ENCODE assay signal across 8 mouse cellular contexts in the genomic region with DNA sequence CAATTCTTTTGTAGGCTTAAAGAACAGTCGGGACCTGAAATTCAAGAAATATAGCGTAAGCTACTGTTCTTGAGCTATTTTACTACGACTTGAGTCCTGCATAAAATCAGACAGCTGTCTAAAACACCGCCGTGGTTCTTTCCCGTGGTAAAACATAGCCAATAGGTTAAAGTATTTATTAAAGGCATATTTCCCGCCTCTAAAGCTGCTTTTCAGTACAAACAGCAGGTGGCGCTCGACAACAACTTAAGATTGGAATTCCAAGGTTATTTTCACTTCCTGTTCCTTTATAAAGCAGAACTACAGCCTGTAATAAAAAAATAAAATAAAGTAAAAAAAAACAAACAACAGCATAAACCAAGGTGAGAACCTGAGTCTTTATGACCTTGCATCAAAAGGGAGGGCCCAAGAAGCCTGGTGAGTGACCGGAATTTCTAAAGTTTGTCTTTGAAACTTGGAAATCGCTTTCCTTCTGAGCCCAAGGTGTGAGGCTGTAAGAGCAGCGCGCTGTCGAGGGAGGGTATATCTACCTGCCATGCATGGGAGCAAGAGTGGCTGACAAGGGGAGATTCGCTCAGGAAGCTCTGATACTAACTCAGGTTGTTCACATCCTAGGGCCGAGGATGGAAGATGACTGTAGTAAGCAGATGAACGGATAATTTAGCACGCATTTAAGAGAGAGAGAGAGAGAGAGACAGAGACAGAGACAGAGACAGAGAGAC. TPM values are rescaled to one million over a fixed set of nuclear protein-coding genes. Genes with fewer than 3 reads are reported as not detected.
DNase-seq lines count a peak whose midpoint lies in the region; ATAC-seq and TF ChIP-seq lines count a peak whose summit lies in the region.

No protein-coding gene starts in this region.

- H3K27me3 ChIP-seq in heart, embryonic 16.5 days (ENCODE audit: control insufficient read depth, insufficient read depth, low read length): no peaks in the 10 kb centered on the region
- no peaks in the 10 kb centered on the region for H3K27me3 ChIP-seq in liver, embryonic 13.5 days

- no peaks in the 10 kb centered on the region for H3K36me3 ChIP-seq in heart, embryonic 16.5 days (ENCODE audit: control insufficient read depth, insufficient read depth)
- no peaks in the 10 kb centered on the region for H3K36me3 ChIP-seq in liver, embryonic 13.5 days

- peak; percentile 63 for DNase-seq in CD4-positive helper T cell, adult 2 months (ENCODE audit: low read depth, low spot score)
- peak; percentile 89 for DNase-seq in brain, embryonic 14.5 days (ENCODE audit: low read depth)
- DNase-seq in fibroblast of lung, adult 2 months (ENCODE audit: low read depth): peak; percentile 27
- DNase-seq in kidney, postnatal 10 days: peak; percentile 85
- DNase-seq in liver, embryonic 13.5 days: peak; percentile 32
- DNase-seq in neural tube, embryonic 10.5 days (ENCODE audit: extremely low spot score, low spot score): peak; percentile 71
- DNase-seq in telencephalon, adult 2 months (ENCODE audit: low read depth, low spot score): peak; percentile 49

- H3K27ac ChIP-seq in heart, embryonic 16.5 days (ENCODE audit: low read length): no peak overlapping the region
- no peak overlapping the region for H3K27ac ChIP-seq in liver, embryonic 13.5 days

- no peak for TF ChIP-seq POLR2A in brain, embryonic 14.5 days (IDR thresholded peaks at IDR 0.05; ENCODE audit: borderline replicate concordance, extremely low read depth, insufficient read depth, insufficient read length, poor library complexity, severe bottlenecking)

- H3K9ac ChIP-seq in heart, embryonic 16.5 days (ENCODE audit: low read length): peak overlapping the region; percentile 61
- no peak overlapping the region for H3K9ac ChIP-seq in liver, embryonic 13.5 days

- no peak for ATAC-seq in heart, embryonic 16.5 days (replicated peaks; ENCODE audit: extremely low read depth, insufficient read depth, low FRiP score)
- ATAC-seq in liver, embryonic 13.5 days (ENCODE audit: low read depth): no peak

- peak overlapping the region; percentile 47 for H3K4me2 ChIP-seq in heart, embryonic 16.5 days (ENCODE audit: low read depth, low read length)
- H3K4me2 ChIP-seq in liver, embryonic 13.5 days: no peak overlapping the region

- TF ChIP-seq CTCF in brain, embryonic 14.5 days (IDR thresholded peaks at IDR 0.05; ENCODE audit: borderline replicate concordance, extremely low read depth, insufficient read depth, insufficient read length): peak; percentile 50; the same call in 1 of the 2 replicates

- 31% methylated on average over 18 of the region's 18 CpGs for WGBS in heart, embryonic 16.5 days
- WGBS in liver, embryonic 13.5 days (ENCODE audit: insufficient replicate concordance): 36% methylated on average over 18 of the region's 18 CpGs

- no peak overlapping the region for H3K4me3 ChIP-seq in heart, embryonic 16.5 days (ENCODE audit: low read length)
- no peak overlapping the region for H3K4me3 ChIP-seq in liver, embryonic 13.5 days (replicated peaks)

- H3K9me3 ChIP-seq in heart, embryonic 16.5 days (replicated peaks; ENCODE audit: control insufficient read depth, low read length): no peaks in the 10 kb centered on the region
- H3K9me3 ChIP-seq in liver, embryonic 13.5 days (replicated peaks): no peaks in the 10 kb centered on the region

- peaks cover 4% of the 10 kb centered on the region for H3K4me1 ChIP-seq in heart, embryonic 16.5 days (ENCODE audit: control insufficient read depth, insufficient read depth, low read length)
- H3K4me1 ChIP-seq in liver, embryonic 13.5 days (replicated peaks): no peaks in the 10 kb centered on the region

RNA-seq across cellular contexts. Expression of a gene that starts 26.4 kb away (rescaled TPM):
- 5.3 and 5.7 TPM in 2 replicates for polyA plus RNA-seq in brain, embryonic 14.5 days (2012; rRNA removed)
- 1.3 and 1.4 TPM in 2 replicates for polyA plus RNA-seq in heart, embryonic 16.5 days (2015; fragmentation: Nextera tagmentation; extraction: Ambion mirVana)
- 0.15 TPM in 1 of 2 replicates, not detected in the other for polyA plus RNA-seq in liver, embryonic 13.5 days (2015; fragmentation: Nextera tagmentation; extraction: Ambion mirVana)

RNA-seq across cellular contexts. Expression of a gene that starts 58.3 kb away (rescaled TPM):
- 39.6 and 61.3 TPM in 2 replicates for polyA plus RNA-seq in brain, embryonic 14.5 days (2012; rRNA removed)
- 44.3 and 44.5 TPM in 2 replicates for polyA plus RNA-seq in heart, embryonic 16.5 days (2015; fragmentation: Nextera tagmentation; extraction: Ambion mirVana)
- polyA plus RNA-seq in liver, embryonic 13.5 days (2015; fragmentation: Nextera tagmentation; extraction: Ambion mirVana): 14.5 and 14.7 TPM in 2 replicates

Comparison
In these comparisons a context has a peak if more than half of its experiments do, and no peak if none do; other contexts are left out.
1. DNase-seq: peak in every context shown above with its lines; median percentile 89 in brain, embryonic 14.5 days; 85 in kidney, postnatal 10 days; 71 in neural tube, embryonic 10.5 days; 63 in CD4-positive helper T cell, adult 2 months; 49 in telencephalon, adult 2 months; 32 in liver, embryonic 13.5 days; 27 in fibroblast of lung, adult 2 months.